Mouse (Mus musculus) E14TG2a.4 (cell line): Measurements from ENCODE around the gene Chd2.

Experiments used
- CTCF ChIP-seq: conservative IDR thresholded peaks from 2 replicates; pipeline ENCODE4 v1.5.1; 2014; ENCODE audit warnings: low read length
- NANOG ChIP-seq: IDR thresholded peaks from 2 replicates; pipeline ENCODE4 v1.6.1; 2014; ENCODE audit warnings: borderline replicate concordance, low read length, mixed read lengths
- POU5F1 ChIP-seq: IDR thresholded peaks from 2 replicates; pipeline ENCODE4 v1.6.1; 2014; ENCODE audit warnings: low read length, borderline replicate concordance

DNA sequence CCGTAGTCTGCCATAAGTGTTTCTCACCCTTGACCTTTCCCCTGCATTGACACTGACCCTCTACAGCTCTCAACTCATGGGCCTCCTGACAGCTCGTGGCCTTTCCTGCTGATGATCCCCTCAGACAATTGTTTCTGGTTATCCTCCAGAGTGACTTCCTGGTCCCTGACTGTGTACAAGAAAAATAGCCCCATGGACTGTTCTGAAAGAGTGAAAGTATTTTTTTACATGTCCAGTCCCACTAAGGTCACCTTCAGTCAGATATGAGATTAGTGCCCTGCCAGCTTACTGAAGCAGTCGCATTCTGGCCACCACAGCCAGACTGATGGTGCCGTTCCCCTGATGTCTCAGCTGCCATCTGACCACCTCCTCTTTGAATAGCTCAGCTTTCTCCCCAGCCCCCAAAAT lies 26.1 kb upstream of the Chd2 start:
- no peak for TF ChIP-seq CTCF
- TF ChIP-seq NANOG: no peak
- TF ChIP-seq POU5F1: no peak
